Mouse (Mus musculus): ENCODE results near the gene Wdr64.

The Wdr64 gene

GRCm38 (mm10) chr1:175716832-175717231 lies 18.4 kb downstream of the Wdr64 start:
- no peak for DNase-seq (ENCODE audit: low read depth in 1 of 2, low spot score in 2 of 2)

DNA sequence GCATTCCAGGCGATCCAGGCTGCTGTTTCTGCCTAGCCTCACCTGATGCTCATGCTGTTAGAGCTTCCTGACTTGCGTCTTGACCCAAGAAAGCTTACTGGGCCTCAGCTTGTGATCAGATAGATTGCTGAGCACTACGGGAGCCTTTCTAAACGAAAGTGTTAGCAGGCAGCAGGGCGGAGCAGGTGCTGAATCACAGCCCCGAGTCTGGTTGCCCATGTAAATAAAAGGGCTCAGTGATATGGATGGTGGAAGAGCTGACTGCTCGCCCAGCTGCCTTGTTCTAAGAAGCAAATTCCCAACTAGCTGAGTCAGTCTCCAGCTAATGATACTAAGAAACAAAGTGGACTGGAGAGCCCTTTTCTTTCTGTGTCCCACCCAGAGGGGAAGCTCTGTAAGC lies 27.4 kb downstream of the Wdr64 start:
- DNase-seq (ENCODE audit: low read depth in 1 of 2, low spot score in 2 of 2) = no peak

- no peak for DNase-seq (ENCODE audit: low read depth in 1 of 2, low spot score in 2 of 2)
Measured at GRCm38 (mm10) chr1:175754576-175755364, 56.4 kb downstream of the Wdr64 start.

- DNase-seq (ENCODE audit: low read depth in 1 of 2, low spot score in 2 of 2) = no peak
Measured at GRCm38 (mm10) chr1:175794668-175795067, 96.3 kb downstream of the Wdr64 start.

DNA sequence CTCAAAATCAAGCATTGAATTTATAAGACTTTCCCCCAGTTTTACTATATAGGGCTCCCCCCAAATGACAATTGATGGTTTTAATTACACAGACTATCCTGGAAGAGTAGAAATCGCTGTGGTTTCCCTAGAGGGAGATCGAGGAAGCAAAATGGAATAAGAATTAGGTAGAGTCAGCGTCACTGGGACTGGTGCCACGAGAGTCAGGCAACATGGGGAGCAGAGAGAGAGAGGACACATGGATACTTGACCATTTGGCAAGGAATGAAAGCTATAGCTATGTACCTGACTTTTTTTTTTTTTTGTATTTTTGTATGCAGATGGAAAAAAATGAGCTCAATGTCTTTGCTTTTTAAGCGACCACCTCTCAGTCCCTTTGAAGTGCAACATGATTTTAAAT lies 110.0 kb downstream of the Wdr64 start:
- no peak for DNase-seq (ENCODE audit: low read depth in 1 of 2, low spot score in 2 of 2)

DNA sequence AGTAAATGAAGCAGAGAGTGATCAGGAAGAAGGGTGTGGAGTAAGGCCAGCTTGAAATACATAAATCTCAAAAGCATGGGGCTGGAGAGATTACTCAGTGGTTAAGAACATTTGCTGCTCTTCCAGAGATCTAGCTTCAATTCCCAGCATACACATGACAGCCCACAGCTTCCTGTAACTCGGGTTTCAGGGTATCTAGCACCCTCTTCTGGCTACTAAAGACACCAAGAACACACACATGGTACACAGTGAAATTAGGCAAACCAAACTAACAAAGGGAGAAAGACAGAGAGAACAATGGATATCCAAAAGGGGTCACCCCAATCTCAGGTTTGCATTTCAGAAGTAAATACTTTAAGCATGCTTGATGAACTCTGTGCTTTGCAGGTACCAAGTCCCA lies 113.2 kb downstream of the Wdr64 start:
- DNase-seq (ENCODE audit: low read depth in 1 of 2, low spot score in 2 of 2) = no peak

DNA sequence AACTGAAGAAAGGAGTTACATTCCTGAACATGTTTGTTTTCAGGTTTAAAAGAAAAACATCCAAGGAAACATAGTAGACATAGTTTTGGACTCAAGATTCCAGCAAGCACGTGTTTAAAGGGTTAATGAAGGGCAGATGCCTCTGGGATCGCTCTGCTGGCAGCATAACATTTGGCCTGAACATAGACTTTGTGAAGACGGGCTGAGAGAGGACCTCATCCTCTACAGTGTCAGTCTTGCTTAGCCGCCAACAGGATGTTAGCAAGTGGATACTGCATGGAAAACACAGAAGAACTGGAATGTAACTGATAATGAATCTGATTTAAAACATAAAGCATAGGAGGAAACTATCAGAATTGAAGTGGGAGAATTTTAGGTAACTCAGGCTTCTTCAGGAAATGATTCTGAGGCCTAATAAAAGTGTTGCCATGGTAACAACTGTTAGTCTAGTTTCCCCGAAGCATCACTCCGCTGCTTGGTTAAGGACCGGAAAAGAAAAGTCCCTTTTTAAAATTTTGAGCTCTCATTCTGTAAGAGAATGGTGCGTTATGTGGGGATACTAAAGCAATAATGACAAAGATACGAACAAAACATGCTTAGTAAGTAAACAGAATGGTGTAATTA lies 125.5 kb downstream of the Wdr64 start:
- no peak for DNase-seq (ENCODE audit: low read depth in 1 of 2, low spot score in 2 of 2)

- DNase-seq (ENCODE audit: low read depth in 1 of 2, low spot score in 2 of 2) = no peak
Measured at GRCm38 (mm10) chr1:175828539-175828938, 130.1 kb downstream of the Wdr64 start.

- no peak for DNase-seq (ENCODE audit: low read depth in 1 of 2, low spot score in 2 of 2)
Measured at GRCm38 (mm10) chr1:175829220-175829619, 130.8 kb downstream of the Wdr64 start.

DNA sequence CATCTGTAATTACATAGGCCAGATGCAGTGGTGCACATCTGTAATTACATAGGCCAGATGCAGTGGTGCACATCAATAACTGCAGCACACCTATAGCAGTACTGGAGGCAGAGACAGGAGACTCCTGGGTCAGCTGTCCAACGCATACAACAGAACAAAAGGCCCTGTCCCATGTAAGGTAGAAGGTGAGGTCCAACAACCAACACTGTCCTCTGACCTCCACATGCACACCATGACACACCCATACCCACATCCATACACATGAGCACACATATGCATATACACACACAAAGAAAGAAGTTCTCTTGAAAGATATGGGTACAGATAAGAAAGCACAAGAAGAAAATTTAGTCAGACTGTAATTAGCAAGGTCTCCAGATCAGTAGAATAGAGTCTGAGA lies 157.1 kb downstream of the Wdr64 start:
- DNase-seq (ENCODE audit: low read depth in 1 of 2, low spot score in 2 of 2) = no peak
